Mouse (Mus musculus): ENCODE data around the gene Ganab. TPM values are rescaled to one million over a fixed set of nuclear protein-coding genes. Genes with fewer than 3 reads are reported as not detected.
"Not testable (repeated sequence)": the region's sequence is repeated elsewhere in the genome, so short reads cannot be mapped to it uniquely, and the experiment has no call there.

Ganab gene
- total RNA-seq, 1 experiment from 2014 or later = 57.5 TPM

DNA sequence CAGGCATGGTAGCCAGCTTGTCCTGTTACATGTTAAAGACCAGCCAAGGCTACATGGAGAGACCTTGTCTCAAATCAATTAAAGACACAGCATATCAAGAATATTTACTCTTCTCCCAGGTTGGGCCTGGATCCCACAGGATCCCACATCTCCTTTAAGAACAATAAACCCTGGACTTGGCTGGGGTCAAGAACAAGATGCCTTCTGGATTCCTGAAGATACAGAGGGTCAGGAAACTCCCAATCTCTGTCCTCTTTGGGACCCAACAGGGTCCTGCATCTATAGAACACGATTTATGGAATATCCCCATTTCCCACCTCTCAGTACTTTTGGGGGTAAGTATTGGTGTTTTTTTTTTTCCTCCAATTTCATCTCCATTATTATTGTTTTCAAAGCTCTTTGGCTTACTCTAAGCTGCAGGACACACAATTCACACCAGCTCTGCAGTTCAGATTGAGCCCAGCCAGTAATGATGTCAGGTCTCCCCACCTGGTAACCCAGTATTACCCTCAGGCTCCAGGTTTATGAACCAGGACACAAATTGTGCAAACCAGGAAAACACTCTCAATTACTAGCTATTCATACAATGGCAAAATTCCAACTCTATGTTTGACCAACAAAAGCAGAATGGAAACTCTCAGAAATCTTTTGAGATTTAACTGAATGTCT, 10.8 kb upstream of the Ganab start:
- ATAC-seq (replicated peaks; ENCODE audit: insufficient number of reproducible peaks, low FRiP score, low TSS enrichment, poor library complexity, severe bottlenecking) = no peak

DNA sequence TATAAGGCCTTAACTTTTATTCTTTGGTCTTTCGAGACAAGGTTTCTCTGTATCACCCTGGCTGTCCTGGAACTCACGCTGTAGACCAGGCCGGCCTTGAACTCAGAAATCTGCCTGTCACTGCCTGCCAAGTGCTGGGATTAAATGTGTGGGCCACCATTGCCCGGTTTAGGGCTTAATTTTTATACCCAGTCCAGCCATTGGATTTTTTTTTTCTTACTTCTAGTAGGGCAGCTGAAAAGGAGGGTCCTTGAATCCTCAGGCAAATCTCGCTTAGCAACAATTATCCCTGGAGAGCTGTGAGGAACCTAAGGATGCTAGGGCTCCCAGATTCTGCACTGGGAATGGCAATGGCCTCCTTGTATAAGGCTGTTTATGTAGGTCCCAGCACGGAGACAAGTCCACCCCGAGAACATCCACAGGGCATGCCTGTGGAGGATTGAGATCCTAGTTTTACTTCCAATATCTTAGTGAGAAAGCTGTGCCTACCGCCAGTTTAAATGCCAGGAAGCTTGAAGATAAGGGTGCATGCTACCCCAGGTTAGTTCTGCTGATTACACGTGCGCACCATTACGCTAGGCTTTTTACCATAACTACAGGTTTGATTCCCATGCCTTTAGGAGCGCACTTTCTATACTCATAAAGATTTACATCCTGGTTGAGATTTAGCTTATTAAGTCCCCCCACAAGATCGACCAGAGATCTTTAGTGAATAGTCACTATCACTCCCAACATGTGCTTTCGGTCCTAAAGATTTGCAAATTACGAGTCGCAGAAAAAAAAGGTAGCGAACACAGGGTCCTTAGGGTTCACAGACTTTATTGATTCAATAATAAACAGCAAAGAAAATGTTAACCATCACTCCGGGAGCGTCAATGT, 10.0 kb upstream of the Ganab start:
- ATAC-seq (replicated peaks; ENCODE audit: insufficient number of reproducible peaks, low FRiP score, low TSS enrichment, poor library complexity, severe bottlenecking) = no peak

DNA sequence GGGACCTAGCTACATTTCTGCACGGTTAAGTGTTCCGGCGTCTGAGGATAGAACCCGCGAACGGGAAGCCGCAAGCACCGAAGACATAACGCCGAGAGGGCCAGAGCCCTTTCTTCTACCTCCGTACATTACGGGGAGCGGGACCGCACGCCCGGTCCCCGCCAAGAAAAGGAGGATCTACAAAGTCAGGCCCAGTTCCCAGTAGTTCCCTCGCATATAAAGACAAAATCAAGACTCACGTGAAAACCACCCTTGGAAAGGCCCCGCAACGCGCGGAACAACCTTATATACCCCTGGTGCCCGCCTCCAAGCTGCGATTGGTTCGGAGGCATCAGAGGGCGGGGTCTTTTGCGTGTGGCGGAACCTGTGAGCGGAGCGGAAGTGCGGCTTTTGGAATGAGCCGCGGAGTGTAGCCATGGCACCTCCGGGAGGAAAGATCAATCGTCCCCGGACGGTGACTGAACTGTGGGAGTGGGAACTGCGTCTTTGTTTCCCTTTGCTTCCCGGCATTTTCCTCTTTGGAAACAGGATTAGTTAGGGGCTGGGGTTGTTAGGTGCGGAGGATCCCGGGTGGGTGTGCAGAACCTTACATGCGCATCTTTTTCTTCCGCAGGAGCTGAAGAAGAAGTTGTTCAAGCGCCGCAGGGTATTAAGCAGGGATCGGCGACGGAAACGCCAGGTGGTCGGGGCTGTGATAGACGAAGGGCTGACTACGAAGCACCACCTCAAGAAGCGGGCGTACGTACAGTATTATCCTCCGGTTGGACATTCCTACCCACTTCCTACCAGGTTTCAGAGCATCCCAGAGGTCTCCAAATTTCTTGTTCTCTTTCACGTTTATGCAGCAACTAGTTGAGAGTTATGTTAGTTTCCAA, 9.1 kb upstream of the Ganab start, which contains the start of the genes 1810009A15Rik and Gm49416:
1810009A15Rik (plus strand) TSS at position 343 of the 875 bp plus-strand sequence.
Gm49416 (plus strand) TSS at position 416 of the 875 bp plus-strand sequence.
- peak; percentile 96 for ATAC-seq (replicated peaks; ENCODE audit: insufficient number of reproducible peaks, low FRiP score, low TSS enrichment, poor library complexity, severe bottlenecking)

DNA sequence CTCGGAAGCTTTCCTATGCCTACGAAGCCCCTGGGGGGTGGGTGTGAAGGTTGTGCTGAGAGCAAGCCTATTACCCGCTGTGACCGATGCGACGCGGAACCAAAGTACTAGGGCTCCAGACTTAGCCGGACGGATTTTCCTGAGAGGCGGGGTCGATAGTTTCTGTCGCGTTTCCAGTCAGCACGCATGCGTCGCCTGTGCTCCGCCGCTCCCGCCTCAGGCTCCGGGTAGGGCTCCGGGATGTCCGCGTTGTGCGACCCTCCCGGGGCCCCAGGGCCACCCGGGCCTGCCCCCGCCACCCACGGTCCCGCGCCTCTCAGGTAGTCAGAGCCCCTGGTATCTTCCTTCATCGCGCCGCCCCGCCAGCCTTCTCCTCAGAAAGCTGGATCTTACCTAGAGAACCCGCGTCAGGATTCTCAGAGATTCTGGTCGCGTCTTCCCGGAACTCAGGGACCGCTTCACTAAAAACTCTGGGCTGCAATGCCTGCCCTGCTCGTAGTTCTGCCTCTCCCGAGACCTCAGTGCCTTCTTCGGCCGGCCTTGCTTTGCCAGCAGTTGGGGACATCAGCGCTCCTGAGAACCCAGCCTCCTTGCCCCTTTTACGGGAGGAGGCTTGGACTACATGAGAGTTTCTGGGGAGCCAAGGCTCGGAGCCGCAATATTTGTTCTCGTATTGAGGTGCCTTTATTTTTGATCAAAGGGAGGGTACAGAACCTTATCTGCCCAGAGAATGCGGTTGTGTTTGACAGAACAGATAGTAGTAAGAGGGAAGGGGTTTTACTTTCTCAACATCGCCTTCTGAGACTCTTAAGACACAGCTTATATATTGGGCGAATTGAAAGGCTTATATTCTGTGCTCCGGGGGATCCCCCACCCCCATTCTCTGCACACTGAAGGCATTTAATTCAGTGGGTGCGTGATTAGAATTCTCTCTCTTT, 4.8 kb upstream of the Ganab start, which contains the start of gene Ints5:
Ints5 (plus strand) TSS at position 177 of the 938 bp plus-strand sequence.
- ATAC-seq (replicated peaks; ENCODE audit: insufficient number of reproducible peaks, low FRiP score, low TSS enrichment, poor library complexity, severe bottlenecking) = peak; percentile 67

DNA sequence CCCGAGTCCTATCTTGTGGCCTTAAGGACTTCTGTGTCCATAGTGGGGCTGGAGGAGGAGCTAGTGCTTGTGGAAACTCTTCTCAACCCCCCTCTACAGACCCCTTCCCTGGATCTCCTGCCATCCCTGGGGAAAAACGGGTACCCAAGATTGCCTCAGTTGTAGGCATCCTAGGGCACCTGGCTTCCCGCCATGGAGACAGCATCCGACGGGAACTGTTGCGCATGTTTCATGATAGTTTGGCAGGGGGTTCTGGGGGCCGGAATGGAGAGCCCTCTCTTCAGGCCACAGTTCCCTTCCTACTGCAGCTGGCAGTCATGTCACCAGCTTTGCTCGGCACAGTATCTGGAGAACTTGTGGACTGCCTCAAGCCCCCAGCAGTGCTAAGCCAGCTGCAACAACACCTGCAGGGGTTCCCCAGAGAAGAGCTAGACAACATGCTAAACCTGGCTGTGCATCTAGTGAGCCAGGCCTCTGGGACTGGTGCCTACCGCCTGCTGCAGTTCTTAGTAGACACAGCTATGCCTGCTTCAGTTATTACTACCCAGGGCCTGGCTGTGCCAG, 2.4 kb upstream of the Ganab start:
- no peak for ATAC-seq (replicated peaks; ENCODE audit: insufficient number of reproducible peaks, low FRiP score, low TSS enrichment, poor library complexity, severe bottlenecking)

GRCm38 (mm10) chr19:8896231-8896630, 1.6 kb upstream of the Ganab start:
- ATAC-seq (replicated peaks; ENCODE audit: insufficient number of reproducible peaks, low FRiP score, low TSS enrichment, poor library complexity, severe bottlenecking) = not testable (repeated sequence)

GRCm38 (mm10) chr19:8897211-8897864, 533 bp upstream of the Ganab start:
- ATAC-seq (replicated peaks; ENCODE audit: insufficient number of reproducible peaks, low FRiP score, low TSS enrichment, poor library complexity, severe bottlenecking) = not testable (repeated sequence)

DNA sequence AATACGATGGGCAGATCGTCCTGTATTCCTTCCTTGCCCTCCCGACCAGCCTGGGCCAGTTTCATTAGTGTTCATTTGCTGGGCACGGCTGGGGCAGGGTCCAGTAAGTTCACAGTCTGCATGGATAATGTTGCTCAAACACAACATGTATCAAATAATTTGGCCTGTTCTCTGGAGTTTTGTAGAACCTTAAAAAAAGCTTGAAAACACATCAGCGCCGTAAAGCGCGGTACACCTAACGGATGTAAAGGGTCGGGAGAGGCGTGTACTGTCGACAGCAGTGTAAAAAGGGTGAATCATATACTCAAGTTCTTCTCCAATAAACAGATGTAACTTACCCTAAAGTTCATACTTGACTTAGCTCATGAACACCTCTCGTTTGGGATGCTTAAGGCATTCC, 705 bp downstream of the Ganab start:
- no peak for ATAC-seq (replicated peaks; ENCODE audit: insufficient number of reproducible peaks, low FRiP score, low TSS enrichment, poor library complexity, severe bottlenecking)

GRCm38 (mm10) chr19:8899079-8899478, 1.2 kb downstream of the Ganab start:
- ATAC-seq (replicated peaks; ENCODE audit: insufficient number of reproducible peaks, low FRiP score, low TSS enrichment, poor library complexity, severe bottlenecking) = no peak

DNA sequence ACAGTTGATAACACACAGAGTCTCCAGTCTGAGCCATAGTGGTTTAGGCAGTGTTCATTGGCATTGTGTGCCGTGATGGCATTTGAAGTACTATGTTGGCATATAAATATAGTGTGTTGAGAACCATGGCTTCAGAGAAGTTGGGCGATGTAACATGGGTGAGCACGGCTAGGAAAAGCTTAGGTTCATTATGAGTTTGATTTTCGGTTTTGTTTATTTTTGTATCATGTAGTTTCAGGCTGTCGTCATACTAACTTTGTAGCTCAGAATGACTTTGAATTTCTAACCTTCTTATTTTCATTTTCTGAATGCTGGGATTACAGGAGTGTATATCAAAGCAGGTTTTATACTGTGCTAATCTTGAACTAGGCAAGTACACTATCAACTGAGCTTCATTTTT, 5.5 kb downstream of the Ganab start:
- no peak for ATAC-seq (replicated peaks; ENCODE audit: insufficient number of reproducible peaks, low FRiP score, low TSS enrichment, poor library complexity, severe bottlenecking)

DNA sequence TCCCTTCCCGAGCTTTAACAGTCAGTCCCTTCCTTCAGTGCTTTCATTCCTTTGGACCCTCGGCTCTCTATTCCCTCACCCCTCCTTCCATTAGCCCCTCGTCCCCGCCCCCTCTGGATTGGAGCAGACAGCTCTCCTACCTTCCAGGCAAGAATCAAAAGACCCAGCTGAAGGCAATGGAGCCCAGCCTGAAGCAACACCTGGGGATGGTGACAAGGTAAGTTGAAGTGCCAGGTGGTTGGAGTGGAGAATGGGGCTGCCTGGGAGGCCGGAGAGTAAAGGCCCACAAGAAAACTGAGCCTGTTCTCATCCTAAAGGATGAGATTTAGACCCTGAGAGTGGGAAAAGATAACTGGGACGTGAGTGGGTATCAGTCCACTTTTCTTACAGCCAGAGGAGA, 10.7 kb downstream of the Ganab start:
- no peak for ATAC-seq (replicated peaks; ENCODE audit: insufficient number of reproducible peaks, low FRiP score, low TSS enrichment, poor library complexity, severe bottlenecking)

GRCm38 (mm10) chr19:8911810-8912209, 13.9 kb downstream of the Ganab start:
- ATAC-seq (replicated peaks; ENCODE audit: insufficient number of reproducible peaks, low FRiP score, low TSS enrichment, poor library complexity, severe bottlenecking) = no peak

- no peak for ATAC-seq (replicated peaks; ENCODE audit: insufficient number of reproducible peaks, low FRiP score, low TSS enrichment, poor library complexity, severe bottlenecking)
Observed at GRCm38 (mm10) chr19:8914212-8914611, 16.3 kb downstream of the Ganab start.

- no peak for ATAC-seq (replicated peaks; ENCODE audit: insufficient number of reproducible peaks, low FRiP score, low TSS enrichment, poor library complexity, severe bottlenecking)
Observed at GRCm38 (mm10) chr19:8919000-8919399, 21.1 kb downstream of the Ganab start.

GRCm38 (mm10) chr19:8919684-8920072, 21.8 kb downstream of the Ganab start:
- ATAC-seq (replicated peaks; ENCODE audit: insufficient number of reproducible peaks, low FRiP score, low TSS enrichment, poor library complexity, severe bottlenecking) = no peak

DNA sequence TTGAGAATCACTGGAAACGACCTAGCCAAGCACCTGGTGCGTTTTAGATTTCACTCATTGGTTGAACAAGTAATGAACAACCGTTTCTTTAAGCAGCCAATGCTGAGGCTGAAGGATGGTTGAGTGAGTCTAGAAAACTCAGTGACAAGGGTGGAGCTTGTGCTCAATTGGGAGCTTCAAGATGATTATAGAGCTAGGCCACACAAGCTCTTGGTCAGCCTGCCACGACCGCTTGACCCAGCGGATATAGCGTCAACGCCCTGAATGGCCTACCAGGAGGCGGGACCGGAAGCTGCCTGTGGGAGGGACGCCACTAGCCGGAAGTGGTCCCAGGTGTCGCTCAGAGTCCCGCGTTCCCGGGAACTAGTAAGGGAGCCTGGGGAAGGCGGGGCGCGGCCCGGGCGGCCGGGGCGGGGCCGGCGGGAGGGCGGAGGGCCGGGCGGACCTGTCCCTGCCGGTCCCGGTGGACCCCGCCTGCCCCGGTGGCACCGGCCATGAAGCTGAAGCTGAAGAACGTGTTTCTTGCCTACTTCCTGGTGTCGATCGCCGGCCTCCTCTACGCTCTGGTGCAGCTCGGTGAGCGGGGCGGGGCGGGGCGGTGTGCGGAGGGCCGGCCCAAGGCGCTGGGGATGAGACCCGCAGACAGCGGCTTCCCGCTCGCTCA, 22.3 kb downstream of the Ganab start, which contains the start of gene B3gat3:
B3gat3 (plus strand) TSS at position 302 of the 664 bp plus-strand sequence.
- peak; percentile 96 for ATAC-seq (replicated peaks; ENCODE audit: insufficient number of reproducible peaks, low FRiP score, low TSS enrichment, poor library complexity, severe bottlenecking)

Measured in monocyte, adult 5-6 weeks (primary cell).